Mouse (Mus musculus) ES-Bruce4 (cell line): ENCODE measurements around the gene Col6a2.

Source experiments
- CTCF ChIP-seq: IDR thresholded peaks from one replicate; pipeline ENCODE4 v1.8.1; 2011; ENCODE audit warnings: low read depth, low read length
- EP300 ChIP-seq: IDR thresholded peaks from 2 replicates; pipeline ENCODE4 v1.6.1; 2011; ENCODE audit warnings: low read depth, low read length; ENCODE audit not compliant: insufficient read depth

GRCm38 (mm10) chr10:76622411-76622810 lies 1.0 kb downstream of the Col6a2 start:
- TF ChIP-seq EP300 (no peak), CTCF (no peak)
